Mouse (Mus musculus) thymus, postnatal 25 days (tissue): ENCODE data around the gene Spata21.
"Not testable (repeated sequence)": the region's sequence is repeated elsewhere in the genome, so short reads cannot be mapped to it uniquely, and the experiment has no call there.

ENCODE experiments used
- DNase-seq: peaks from one replicate; pipeline ENCODE4 v3.0.0; 2022

The Spata21 gene

DNA sequence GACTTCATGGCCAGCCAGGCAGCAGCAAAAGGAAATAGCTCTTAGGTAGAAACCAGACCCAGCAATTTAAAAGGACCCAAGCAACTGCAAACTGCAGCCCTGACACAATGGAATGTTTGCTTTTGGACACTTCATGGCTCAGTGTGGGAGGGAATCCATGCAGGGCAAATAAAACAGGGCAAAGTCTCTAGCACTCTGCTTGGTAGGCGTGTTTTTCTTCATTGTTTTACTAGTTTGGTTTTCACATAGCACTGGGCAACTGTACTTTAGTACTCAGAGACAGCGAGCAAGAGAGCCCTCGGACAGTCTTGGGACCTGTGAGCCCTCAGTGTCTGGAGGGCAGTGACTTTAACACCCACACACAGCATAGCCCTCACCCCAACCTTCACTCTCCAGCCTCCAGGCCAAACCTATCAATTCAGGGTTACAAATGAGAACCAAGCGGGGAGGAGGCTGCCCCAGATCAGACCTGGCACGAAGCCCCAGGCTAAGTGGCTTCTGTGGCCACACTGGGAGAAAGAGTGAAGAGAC lies 43.5 kb downstream of the Spata21 start:
- no peak for DNase-seq

DNA sequence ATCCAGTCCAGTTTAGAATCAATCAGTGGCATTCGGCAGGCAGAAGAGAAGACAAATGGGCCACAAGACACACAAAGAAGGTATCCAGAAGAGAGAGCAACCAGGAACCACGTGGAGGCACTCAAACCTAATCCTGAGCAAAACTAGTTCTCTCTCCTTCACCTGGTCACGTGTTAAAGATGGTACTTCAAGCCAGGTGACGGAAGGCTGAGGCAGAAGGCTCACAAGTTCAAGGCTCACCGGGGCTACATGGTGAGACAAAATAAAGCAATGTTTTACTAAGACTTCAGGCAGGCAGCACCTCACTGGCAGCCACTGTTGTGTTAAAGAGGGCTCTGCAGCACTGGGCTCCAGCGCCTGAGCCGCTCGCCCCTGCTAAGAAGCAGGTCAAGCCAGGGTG lies 44.1 kb downstream of the Spata21 start:
- no peak for DNase-seq

DNA sequence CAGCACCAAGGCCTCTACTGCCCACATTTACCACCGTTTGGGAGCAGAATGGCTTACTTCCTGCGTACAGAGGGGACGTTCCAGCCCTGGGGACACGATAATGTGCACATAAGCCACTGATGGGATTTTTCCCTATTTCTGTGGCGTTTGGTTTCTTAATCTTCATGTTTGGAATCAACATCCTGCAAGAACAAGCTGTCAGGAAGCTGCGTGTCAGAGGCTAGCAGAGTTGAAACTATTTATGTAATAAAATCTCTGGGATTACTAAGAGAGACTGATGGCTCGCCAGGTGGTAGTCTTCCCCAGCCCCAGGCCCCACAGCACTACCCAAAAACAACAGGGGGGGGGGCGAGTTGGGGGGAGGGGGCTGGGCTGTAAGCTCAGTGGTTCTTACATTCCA lies 45.1 kb downstream of the Spata21 start:
- no peak for DNase-seq

DNA sequence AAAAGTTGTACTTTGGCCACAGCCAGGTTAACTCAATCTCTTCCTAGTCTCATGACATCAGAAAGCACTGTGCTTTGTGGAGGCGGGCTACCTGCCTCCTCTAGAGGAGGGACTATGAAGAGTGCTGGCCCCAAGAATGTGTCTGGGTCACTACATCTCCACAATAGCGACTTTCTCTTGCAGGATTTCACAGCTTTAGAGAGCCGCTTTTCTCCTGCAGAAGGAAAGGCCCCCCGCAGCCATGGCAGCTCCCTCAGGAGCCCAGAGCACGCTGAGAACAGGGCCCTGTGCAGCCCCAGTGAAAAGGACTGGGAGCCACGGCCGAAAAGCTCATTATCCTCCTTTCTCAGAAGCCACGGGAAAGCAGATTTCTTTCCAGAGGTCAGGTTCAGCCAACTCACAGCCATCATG lies 45.9 kb downstream of the Spata21 start:
- DNase-seq: no peak

DNA sequence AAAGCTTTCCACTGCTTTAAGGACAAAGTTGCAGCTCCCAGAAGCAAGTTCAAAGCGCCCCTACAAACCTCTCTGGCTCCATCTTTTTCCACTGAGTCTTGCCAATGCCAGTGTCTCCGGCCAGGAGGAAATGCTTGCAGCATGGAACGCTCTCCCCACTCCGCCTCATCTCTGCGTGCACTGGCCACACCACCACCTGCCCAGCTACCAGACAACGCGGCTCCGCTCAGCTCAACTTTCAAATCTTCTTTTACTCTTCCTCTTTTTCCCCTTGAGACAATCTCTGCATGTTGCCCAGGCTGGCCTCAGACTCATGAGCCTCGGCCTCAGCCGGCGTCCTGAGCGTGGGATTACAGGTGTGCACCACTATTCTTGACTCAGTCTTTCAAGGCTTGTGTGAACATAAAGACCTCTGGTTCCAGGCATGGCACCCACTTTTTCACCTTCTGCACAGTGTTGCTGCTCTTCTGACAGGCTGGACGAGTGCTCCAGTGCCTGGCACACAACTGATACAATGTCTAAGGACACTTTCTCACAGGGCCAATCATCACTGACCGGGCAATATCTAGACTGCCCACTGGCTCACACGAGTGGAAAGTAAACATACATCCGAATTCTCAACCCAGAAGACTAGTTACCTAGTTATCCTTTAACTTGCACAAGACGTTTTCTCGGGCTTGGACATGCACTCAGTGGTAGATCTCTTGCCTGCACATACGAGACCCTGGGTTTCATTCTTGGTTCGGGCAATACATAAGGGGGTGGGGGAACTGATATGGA lies 46.8 kb downstream of the Spata21 start:
- DNase-seq: no peak

DNA sequence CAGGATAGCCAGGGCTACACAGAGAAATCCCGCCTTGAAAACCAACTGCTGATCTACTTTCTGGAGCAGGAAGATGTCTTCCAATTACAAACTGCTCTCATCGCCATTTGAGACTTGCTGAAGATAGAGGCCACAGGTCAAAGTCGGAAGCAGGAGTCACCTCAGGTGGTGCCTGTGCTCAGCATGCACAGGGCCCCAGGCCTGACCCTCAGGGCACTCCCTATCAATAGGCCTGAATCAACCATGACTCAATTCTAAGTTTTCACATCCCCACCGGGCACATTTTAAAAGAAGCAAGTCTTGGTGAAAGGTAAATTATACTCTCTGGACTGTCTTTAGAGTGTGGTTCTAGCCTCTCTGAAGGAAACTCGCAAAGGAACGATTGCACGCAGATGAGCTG lies 48.0 kb downstream of the Spata21 start:
- no peak for DNase-seq

DNA sequence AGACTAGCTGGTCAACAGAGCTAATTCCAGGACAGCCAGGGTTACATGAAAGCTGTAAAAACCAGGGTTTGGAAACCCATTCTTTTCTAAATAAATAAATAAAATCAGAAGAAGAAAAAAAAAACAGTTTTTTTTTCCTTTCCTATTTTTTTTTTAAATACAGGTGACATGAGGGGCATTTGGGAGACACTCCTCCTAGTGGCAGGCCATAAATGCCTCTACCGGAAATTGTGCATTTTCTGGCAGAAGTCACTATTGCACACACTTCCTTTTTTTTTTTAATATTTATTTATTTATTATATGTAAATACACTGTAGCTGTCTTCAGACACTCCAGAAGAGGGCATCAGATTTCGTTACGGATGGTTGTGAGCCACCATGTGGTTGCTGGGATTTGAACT lies 49.6 kb downstream of the Spata21 start:
- not testable (repeated sequence) for DNase-seq

DNA sequence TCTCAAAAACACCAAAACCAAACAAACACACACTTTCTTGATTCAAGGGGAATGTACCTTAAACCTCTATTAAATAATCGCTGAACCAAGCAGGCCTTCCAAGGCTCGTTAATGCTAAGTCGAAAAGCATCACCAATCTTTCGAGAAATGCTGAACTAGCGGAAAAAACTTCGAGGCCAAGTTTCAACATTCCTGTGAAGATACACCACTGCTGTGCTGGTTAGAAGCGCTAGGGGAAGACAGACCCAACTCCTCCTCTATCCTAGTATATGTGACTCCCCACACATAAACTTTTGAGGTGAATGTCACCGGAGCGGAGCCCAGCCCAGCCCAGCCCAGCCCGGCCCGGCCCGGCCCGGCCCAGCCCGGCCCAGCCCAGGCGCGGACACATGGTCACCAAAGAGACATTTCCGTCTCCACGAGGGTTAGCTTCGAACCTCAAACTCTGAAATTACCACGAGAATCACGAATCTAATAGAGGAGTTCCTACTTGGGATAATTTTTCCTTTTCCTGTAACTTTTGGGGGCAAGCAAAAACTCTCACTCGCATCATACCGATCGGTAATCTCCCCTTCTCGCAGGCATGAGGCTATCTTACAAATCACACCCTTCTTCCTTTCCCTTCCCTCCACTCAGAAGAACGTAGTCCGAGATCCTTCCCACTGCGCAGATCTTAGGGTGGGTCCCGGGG lies 50.4 kb downstream of the Spata21 start:
- no peak for DNase-seq

DNA sequence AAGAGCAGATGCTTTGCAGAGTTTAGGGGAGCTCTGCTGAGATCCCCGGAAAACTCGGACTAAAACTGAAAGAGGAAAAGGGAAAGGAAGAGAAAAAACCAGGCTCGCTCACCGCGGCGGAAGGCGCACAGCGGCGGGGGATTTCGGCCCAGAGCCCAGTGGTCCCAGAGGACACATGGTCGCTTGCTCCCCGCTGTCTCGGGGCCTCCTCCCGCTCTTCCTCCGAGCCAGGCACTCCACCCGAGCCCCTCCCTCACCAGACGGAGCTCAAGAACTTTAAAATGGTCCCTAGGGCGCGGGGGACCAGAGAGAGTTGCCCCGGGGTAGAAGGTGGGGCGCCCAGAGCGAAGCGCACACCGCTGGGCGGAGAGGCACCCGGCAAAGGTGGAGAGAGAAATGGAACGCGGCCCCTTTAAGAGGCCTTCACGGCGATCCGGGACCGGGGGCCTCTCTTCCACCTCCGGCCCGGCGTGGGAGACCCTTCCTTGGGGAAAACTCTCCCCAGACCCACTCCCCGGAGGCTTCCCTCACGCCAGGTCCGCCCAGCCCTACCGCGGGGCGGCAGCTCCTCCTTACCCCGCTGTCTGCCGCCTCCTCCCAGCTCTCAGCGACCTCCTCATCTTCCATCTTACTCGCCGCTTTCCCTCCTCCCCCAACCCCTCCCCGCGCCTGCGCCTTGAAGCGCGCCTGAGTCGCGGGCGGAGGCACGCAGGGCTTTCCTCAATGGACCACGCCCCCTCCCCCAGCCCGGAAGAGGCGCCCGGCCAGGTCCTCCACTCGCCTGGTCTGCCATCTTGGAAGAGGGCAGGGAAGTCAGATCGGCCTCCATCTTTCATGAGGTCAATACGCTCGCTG lies 51.2 kb downstream of the Spata21 start, which contains the start of gene Szrd1:
TSS of gene Szrd1 (minus strand) at position 660 of the 855 bp plus-strand sequence.
- DNase-seq: peak; percentile 99

DNA sequence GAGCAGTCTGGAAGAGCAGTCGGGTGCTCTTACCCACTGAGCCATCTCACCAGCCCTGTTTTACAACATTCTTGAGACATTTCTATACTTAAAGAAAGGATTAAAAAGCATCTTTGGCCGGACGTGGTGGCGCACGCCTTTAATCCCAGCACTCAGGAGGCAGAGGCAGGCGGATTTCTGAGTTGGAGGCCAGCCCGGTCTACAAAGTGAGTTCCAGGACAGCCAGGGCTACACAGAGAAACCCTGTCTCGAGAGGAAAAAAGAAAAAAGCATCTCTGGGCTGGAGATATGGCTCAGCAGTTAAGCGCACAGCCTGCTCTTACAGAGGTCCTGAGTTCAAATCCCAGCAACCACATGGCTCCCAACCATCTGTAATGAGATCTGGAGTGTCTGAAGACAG lies 52.2 kb downstream of the Spata21 start:
- DNase-seq: not testable (repeated sequence)

DNA sequence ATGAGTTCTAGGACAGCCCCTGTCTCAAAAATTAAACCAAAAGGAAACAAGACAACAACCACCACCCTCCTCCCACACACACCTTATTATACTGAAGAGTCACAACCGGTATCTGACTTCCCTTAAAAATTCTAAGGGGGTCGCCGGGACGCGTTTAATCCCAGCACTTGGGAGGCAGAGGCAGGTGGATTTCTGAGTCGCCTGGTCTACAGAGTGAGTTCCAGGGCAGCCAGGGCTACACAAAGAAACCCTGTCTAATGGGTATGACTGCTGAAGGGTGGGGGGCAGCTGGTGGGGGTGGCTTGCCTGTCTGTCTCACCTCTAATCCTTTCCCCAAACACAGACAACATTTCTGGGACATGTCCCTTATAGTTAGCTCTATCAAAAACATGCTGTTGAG lies 52.8 kb downstream of the Spata21 start:
- no peak for DNase-seq

DNA sequence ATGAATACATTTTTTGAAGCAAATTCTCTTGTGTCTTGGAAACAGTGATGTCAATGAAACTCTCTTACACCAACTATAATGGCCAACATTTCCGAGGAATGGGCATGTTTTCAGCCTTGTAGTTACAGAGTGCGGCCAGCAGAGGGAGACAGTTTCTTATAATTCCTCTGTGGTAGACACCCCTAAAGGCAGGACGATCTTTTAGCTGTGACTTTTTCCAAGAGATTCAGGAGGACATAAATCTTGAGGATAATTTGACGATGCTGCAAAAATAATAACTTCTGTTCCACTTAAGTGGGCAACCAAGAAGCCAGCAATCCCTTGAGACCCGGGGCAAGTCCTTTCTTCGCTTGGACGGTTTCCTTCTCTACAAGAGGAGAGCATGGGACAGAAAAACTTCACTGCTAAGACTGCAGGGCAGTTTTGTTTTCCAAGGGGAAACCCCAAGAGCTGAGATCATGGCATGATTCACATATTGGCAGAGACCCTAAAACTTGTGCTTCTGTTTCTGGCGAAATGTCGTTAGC lies 54.2 kb downstream of the Spata21 start:
- DNase-seq: peak; percentile 82

DNA sequence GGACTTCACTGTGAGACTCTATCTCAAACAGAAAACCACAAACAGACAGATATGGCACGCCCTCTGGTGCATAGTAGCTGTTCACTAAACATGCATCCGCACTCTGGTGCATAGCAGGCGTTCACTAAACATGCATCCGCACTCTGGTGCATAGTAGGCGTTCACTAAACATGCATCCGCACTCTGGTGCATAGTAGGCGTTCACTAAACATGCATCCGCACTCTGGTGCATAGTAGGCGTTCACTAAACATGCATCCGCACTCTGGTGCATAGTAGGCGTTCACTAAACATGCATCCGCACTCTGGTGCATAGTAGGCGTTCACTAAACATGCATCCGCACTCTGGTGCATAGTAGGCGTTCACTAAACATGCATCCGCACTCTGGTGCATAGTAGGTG lies 57.0 kb downstream of the Spata21 start:
- not testable (repeated sequence) for DNase-seq

DNA sequence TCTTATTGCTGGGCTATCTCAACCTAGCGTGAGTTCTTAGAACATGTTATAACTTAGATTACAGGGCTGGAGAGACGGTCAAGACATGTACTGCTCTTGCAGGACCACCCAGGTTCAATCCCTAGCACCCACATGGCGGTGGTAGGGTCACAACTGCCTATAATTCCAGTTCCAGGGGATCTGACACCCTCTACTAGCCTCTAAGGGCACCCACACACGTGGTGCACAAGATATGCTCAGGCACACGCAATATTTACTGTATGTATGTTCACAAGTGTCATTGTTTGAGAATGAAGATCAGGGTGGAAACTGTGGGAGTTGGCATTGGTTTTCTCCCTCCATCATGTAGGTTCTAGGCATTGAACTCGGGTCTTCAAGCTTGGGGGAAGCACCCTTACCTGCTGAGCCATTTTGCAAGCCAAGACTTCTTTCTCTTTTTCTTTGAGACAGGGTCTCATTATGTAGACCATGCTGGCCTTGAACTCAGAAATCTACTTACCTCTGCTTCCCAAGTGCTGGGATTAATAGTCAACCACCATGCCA lies 58.4 kb downstream of the Spata21 start:
- no peak for DNase-seq

DNA sequence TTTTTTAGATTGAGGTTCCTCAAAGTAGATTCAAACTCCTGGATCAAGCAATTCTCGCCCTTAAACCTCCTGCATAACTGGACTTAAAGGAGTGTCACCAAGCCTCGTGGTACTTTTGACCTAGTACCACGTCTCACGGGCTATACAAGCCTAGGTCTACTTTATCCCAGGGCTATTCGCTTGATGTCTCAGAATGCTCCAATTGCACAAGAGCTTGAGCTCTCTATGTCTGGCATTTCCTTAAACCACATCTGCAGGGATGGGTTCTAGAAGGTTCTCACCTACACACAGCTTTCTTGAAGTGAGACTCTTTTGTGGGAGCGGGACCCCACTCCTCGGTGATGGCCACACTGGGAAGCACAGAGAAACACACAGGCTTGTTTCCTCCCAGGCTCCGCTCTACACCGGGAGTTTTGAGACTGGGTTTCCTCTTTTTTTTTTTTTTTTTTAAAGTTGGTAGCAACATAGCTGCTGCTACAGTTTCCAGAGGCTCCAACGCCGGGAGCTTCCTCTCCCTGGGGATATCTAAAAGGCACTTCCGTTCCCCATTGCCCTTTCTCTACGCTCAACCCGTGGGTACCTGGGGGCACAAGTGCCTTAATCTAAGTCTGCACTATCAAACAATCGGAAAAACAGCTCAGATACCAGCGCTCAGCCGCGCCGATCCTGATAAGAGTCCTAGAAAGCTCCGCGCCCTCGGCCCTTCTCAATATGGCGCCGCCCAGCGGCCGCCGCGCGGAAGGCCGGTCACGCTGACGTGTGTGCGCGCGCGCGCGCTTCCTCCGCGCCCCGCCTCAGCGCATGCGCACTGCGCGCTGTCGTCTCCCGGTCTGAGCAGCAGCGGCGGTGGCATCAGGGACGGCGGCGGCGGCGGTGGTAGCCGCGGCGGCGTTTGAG lies 59.2 kb downstream of the Spata21 start, which contains the start of gene Fbxo42:
TSS of gene Fbxo42 (plus strand) at position 802 of the 897 bp plus-strand sequence.
- peak; percentile 97 for DNase-seq

DNA sequence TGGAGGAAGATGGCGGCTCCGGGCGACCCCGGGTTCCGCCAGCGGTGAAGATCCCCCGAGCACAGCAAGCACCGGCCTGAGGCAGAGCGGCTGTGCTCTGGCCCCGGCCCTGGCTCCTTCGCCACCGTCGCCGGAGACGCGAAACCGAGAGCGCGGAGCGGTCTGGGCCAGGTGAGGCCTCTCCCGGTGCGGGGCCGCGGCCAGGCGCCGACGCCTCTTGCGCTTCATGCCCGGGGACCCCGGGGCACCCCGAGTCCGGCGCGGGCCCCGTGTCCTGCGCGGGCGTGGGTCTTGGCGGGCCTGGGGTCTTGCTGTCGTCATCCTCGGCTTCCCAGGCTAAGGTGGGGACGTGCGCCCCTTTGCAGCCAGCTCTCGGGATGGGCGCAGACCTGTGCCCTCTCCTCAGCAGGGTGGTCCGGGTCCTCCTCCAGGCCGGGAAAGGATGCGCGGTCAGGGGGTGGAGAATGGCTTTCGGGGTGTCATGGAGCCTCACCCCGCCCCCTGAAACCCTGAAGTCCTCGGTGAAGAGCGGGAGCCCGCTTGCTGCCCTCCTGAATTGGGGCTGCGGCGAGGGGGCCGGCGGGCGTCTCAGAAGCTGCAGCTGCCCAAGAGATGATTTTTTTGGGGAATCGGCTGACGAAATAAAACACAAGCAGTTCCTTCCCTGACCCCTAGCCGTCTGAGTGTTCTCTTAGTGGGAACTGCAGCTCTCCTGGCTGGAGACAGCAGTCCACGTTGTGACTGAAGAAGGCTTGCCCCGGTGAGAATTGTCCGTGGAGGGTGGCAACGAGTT lies 60.1 kb downstream of the Spata21 start:
- peak; percentile 63 for DNase-seq

DNA sequence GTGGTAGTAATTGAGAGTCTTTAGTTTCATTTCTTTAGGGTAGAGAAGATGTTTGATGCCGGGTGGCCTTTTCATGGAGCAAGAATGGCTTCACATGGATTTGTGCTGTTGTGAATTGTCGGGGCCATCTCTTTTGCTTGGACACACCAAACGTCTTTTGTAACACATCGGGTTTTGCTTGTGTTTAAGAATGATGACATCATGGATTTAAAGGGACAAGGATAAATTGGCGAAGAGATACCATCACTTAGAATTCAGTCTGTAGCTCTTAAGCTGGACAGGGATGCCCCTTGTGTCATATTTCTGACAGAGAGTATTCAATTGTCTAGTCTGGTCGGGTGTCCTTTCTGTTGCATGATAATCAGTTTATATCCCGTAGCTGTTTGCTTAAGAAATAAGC lies 61.0 kb downstream of the Spata21 start:
- DNase-seq: no peak

DNA sequence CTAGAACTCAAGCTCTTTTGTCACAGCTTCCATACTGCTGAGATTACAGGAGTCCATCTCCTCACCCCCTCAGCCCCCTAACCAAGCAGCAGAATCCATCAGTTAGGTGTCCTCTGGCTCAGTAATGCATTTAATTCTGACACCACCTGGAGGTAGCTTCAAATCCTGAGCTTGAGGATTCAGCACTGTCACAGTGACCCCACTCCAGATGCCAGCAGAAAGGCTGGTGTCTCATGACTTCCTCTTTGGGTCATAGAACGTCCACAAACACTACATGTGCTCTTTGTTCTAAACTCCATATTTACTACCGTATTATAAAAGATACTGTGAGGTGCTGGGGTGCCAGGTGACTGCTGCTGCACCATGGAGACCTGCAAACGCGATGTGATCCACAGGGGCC lies 69.4 kb downstream of the Spata21 start:
- DNase-seq: no peak

DNA sequence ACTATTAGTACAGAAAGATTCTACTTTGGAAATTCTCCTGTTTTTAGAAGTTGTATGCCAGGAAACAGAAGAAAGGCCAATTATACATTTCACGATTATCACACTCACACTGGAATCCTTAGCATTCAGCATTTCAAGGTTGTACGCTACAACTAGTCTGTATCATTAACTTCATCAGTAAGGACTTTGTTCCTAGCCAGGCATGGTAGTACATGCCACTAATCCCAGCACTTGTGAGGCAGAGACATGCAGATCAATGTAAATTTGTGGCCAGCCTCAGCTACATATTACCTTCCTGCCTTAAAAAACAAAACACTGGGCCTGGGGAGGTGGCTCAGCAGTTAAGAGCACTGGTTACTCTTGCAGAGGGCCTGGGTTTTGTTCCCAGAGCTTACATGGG lies 70.5 kb downstream of the Spata21 start:
- no peak for DNase-seq

DNA sequence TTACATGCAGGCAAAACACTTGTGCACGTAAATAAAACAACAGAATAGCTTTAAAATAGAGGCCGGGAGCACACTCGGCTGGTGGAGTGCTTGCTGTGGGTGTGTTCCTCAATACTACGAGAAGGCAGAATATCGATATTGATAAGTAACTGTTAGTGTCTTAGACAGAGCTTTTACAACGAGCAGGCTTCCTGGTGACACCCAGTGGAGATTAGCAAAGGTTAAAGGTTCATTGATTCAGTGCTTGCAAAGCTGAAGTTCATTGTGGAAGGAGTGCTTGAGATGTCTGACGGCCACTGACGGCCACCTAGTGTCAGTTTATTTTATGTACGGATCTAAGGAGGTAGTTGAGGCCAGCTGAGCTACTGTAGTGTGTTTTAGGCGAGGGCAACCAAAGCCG lies 71.0 kb downstream of the Spata21 start:
- DNase-seq: no peak

DNA sequence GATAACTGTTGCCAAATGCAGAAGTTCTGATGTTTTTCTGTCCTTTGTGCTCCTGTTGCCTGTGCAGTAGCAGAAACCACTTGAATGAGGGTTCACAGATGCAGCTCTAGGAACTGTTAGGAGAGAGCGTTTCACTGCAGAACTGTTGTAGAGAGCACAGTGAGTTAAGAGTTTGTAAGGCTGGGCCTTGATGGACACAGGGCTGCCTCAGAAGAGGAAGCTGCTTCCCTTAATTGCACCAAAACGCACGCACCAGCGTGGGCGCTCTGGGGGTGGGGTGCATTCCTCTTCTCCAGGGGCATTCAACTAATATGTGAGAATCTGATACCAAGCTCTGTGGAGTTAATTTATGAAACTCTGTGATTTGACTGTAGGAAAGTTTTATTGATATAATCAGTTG lies 71.5 kb downstream of the Spata21 start:
- no peak for DNase-seq
